Mouse (Mus musculus) cerebellum, adult 2 months (tissue): ENCODE measurements around the gene Fermt3.

Experiments
- CTCF ChIP-seq: fragments of 200-500 bp; IDR thresholded peaks from 2 replicates; pipeline ENCODE4 v1.5.1; 2011; ENCODE audit warnings: low read depth, mild to moderate bottlenecking, control low read depth, low read length, moderate library complexity, borderline replicate concordance; ENCODE audit not compliant: insufficient read depth
- POLR2A ChIP-seq: fragments of 200-500 bp; IDR thresholded peaks from 2 replicates; pipeline ENCODE4 v1.6.1; 2011; ENCODE audit warnings: low read length, control low read depth, borderline replicate concordance; ENCODE audit not compliant: insufficient read depth

DNA sequence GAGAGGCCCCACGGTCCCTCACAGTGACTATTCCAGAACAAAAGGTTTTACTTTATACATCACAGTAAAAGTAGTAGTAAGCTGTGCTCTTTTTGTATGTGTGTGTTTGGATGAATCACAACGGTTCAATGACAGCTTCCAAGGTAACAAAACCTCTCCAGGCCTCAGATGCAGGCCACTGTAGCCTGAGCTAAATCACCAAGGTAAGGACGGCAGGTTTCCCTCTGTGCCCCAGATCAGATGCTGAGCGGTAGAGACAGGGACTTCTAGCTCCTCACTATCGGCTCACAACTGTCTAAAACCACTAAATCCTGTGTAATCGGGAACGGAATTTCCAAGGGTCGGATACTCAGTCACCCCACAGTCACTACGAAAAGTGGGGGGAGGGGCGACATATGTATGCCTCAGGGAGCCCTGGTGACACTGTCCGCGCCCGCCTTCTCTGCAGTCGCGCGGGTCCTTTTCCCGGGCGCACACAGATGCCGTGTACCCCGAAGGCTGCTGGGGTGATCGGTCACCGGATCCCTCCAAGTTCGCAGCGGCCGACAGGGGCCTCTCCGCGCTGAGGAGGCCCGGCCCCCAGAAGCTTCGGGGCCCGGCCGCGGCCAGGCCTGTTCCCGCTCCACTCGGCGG lies 19.9 kb upstream of the Fermt3 start:
- TF ChIP-seq POLR2A (no peak), CTCF (no peak)
